Mouse (Mus musculus): ENCODE results near the gene Matn3.

DNA sequence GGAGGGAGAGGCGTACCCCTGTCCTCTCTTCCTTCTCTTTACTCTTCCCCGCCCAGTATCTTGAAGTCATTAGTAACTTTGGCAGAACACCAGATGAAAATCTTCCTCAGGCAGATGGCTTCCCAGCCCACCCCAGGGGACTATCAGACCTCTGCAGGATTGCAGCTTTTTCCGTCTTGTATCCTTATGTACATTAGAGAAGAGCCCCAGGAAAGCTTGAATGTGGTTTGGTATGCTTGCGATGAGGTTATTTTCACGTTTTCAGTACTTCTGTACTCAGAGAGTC, 24.7 kb upstream of the Matn3 start:
- TF ChIP-seq POLR2A (IDR thresholded peaks at IDR 0.05; ENCODE audit: low read depth, low read length) (no peak), CTCF (IDR thresholded peaks at IDR 0.05; ENCODE audit: extremely low read depth, insufficient read length, insufficient replicate concordance, low read depth, low read length) (no peak)

All from small intestine, adult 2 months (tissue).